ENCODE assay signal across 9 mouse cellular contexts in genomic region chr5:135903058-135903457, GRCm38 (mm10). TPM values are rescaled to one million over a fixed set of nuclear protein-coding genes. Genes with fewer than 3 reads are reported as not detected.
DNase-seq lines count a peak whose midpoint lies in the region; ATAC-seq lines count a peak whose summit lies in the region.
"Had no signal": no experiment of that assay in that cellular context is flagged by ENCODE, and none has a peak within 500 bp of the region (broad histone marks: within the 10 kb centered on the region; RNA-seq: fewer than 3 reads in every experiment).

No protein-coding gene starts in this region.

- no peaks in the 10 kb centered on the region for H3K27me3 ChIP-seq in kidney, embryonic 15.5 days
- H3K27me3 ChIP-seq in embryonic facial prominence, embryonic 14.5 days (replicated peaks; ENCODE audit: control insufficient read depth, insufficient read depth, low read length): no peaks in the 10 kb centered on the region
- H3K27me3 ChIP-seq in intestine, embryonic 16.5 days (replicated peaks; ENCODE audit: control insufficient read depth, insufficient read depth, low read length): no peaks in the 10 kb centered on the region
- H3K27me3 ChIP-seq in neural tube, embryonic 13.5 days: no peaks in the 10 kb centered on the region
- H3K27me3 ChIP-seq: megakaryocyte, embryonic 14.5 days had no signal

- H3K9me3 ChIP-seq in kidney, embryonic 15.5 days (replicated peaks): no peaks in the 10 kb centered on the region
- no peaks in the 10 kb centered on the region for H3K9me3 ChIP-seq in embryonic facial prominence, embryonic 14.5 days (ENCODE audit: control insufficient read depth, low read length)
- no peaks in the 10 kb centered on the region for H3K9me3 ChIP-seq in intestine, embryonic 16.5 days (ENCODE audit: control insufficient read depth, low read length)
- H3K9me3 ChIP-seq in neural tube, embryonic 13.5 days: no peaks in the 10 kb centered on the region
- H3K9me3 ChIP-seq: megakaryocyte, embryonic 14.5 days had no signal

- H3K27ac ChIP-seq in kidney, embryonic 15.5 days: peak overlapping the region; percentile 79
- peak overlapping the region; percentile 74 for H3K27ac ChIP-seq in embryonic facial prominence, embryonic 14.5 days (replicated peaks; ENCODE audit: low read depth, low read length)
- H3K27ac ChIP-seq in intestine, embryonic 16.5 days (ENCODE audit: low read length): peak overlapping the region; percentile 54
- H3K27ac ChIP-seq in neural tube, embryonic 13.5 days (replicated peaks): peak overlapping the region; percentile 82

- H3K9ac ChIP-seq in kidney, embryonic 15.5 days: 0 out of 2 replicates have a peak overlapping the region, but pooled peaks have one; percentile 24
- peak overlapping the region; percentile 60 for H3K9ac ChIP-seq in embryonic facial prominence, embryonic 14.5 days (ENCODE audit: low read depth, low read length)
- H3K9ac ChIP-seq in intestine, embryonic 16.5 days (ENCODE audit: low read depth, low read length): peak overlapping the region; percentile 60
- peak overlapping the region; percentile 63 for H3K9ac ChIP-seq in neural tube, embryonic 13.5 days

- peak overlapping the region; percentile 75 for H3K4me2 ChIP-seq in kidney, embryonic 15.5 days
- H3K4me2 ChIP-seq in embryonic facial prominence, embryonic 14.5 days (ENCODE audit: low read depth, low read length): peak overlapping the region; percentile 84
- H3K4me2 ChIP-seq in intestine, embryonic 16.5 days (ENCODE audit: low read depth, low read length): peak overlapping the region; percentile 88
- H3K4me2 ChIP-seq in neural tube, embryonic 13.5 days: peak overlapping the region; percentile 64

- H3K4me3 ChIP-seq in kidney, embryonic 15.5 days (replicated peaks): peak overlapping the region; percentile 46
- peak overlapping the region; percentile 44 for H3K4me3 ChIP-seq in embryonic facial prominence, embryonic 14.5 days (ENCODE audit: low read depth, low read length)
- H3K4me3 ChIP-seq in intestine, embryonic 16.5 days (ENCODE audit: low read length): peak overlapping the region; percentile 54
- peak overlapping the region; percentile 36 for H3K4me3 ChIP-seq in neural tube, embryonic 13.5 days

- ATAC-seq in kidney, embryonic 15.5 days (replicated peaks; ENCODE audit: low FRiP score): peak; percentile 15
- ATAC-seq in embryonic facial prominence, embryonic 14.5 days (ENCODE audit: low read depth): no peak
- ATAC-seq in intestine, embryonic 16.5 days: peak; percentile 21; the same call in 1 of the 2 replicates
- ATAC-seq in neural tube, embryonic 13.5 days (ENCODE audit: low read depth): peak; percentile 41

- H3K36me3 ChIP-seq in kidney, embryonic 15.5 days: peaks cover 20% of the 10 kb centered on the region
- H3K36me3 ChIP-seq in embryonic facial prominence, embryonic 14.5 days (ENCODE audit: control insufficient read depth, insufficient read depth, low read length): peaks cover 18% of the 10 kb centered on the region
- no peaks in the 10 kb centered on the region for H3K36me3 ChIP-seq in intestine, embryonic 16.5 days (ENCODE audit: control insufficient read depth, insufficient read depth, low read length)
- H3K36me3 ChIP-seq in neural tube, embryonic 13.5 days: peaks cover 26% of the 10 kb centered on the region

- DNase-seq in kidney, adult 18-20 months: no peak
- DNase-seq in embryonic facial prominence, embryonic 14.5 days (ENCODE audit: low spot score): no peak
- DNase-seq in urinary bladder, postnatal 14 days (ENCODE audit: low spot score): no peak
- no peak for DNase-seq in right cerebral cortex, adult 18-20 months
- DNase-seq in adipocyte (ENCODE audit: low spot score): no peak

- peaks cover 19% of the 10 kb centered on the region for H3K4me1 ChIP-seq in kidney, embryonic 15.5 days
- peaks cover 4% of the 10 kb centered on the region for H3K4me1 ChIP-seq in embryonic facial prominence, embryonic 14.5 days (ENCODE audit: control insufficient read depth, insufficient read depth, low read length)
- H3K4me1 ChIP-seq in intestine, embryonic 16.5 days (ENCODE audit: control insufficient read depth, insufficient read depth, low read length): peaks cover 8% of the 10 kb centered on the region
- H3K4me1 ChIP-seq in neural tube, embryonic 13.5 days (replicated peaks): peaks cover 24% of the 10 kb centered on the region

- 26% methylated on average over 7 of the region's 7 CpGs for WGBS in kidney, embryonic 15.5 days
- WGBS in embryonic facial prominence, embryonic 14.5 days: 26% methylated on average over 7 of the region's 7 CpGs
- 34% methylated on average over 7 of the region's 7 CpGs for WGBS in intestine, embryonic 16.5 days
- WGBS in neural tube, embryonic 13.5 days: 25% methylated on average over 7 of the region's 7 CpGs

RNA-seq across cellular contexts. Expression of gene Hspb1, which starts 15.3 kb away (rescaled TPM):
- 70.0 and 72.9 TPM in 2 replicates for polyA plus RNA-seq in kidney, embryonic 15.5 days (2015; fragmentation: Nextera tagmentation; extraction: Ambion mirVana)
- 365 and 522 TPM in 2 replicates for polyA plus RNA-seq in embryonic facial prominence, embryonic 14.5 days (2014; fragmentation: Nextera tagmentation; extraction: Ambion mirVana)
- 112 and 114 TPM in 2 replicates for polyA plus RNA-seq in intestine, embryonic 16.5 days (2015; fragmentation: Nextera tagmentation; extraction: Ambion mirVana)
- 15.8 and 19.3 TPM in 2 replicates for polyA plus RNA-seq in neural tube, embryonic 13.5 days (2015; fragmentation: Nextera tagmentation; extraction: Ambion mirVana)

RNA-seq across cellular contexts. Expression of gene Ywhag, which starts 31.4 kb away (rescaled TPM):
- polyA plus RNA-seq in kidney, embryonic 15.5 days (2015; fragmentation: Nextera tagmentation; extraction: Ambion mirVana): 179 and 189 TPM in 2 replicates
- polyA plus RNA-seq in embryonic facial prominence, embryonic 14.5 days (2014; fragmentation: Nextera tagmentation; extraction: Ambion mirVana): 97.4 and 101 TPM in 2 replicates
- polyA plus RNA-seq in intestine, embryonic 16.5 days (2015; fragmentation: Nextera tagmentation; extraction: Ambion mirVana): 137 and 144 TPM in 2 replicates
- polyA plus RNA-seq in neural tube, embryonic 13.5 days (2015; fragmentation: Nextera tagmentation; extraction: Ambion mirVana): 665 and 740 TPM in 2 replicates
